Mouse (Mus musculus) ovary, postnatal 10 days (tissue): ENCODE data around the gene Six3.

Experiments
- DNase-seq: peaks from one replicate; pipeline ENCODE4 v3.0.0; 2022; ENCODE audit warnings: low spot score

The Six3 gene

DNA sequence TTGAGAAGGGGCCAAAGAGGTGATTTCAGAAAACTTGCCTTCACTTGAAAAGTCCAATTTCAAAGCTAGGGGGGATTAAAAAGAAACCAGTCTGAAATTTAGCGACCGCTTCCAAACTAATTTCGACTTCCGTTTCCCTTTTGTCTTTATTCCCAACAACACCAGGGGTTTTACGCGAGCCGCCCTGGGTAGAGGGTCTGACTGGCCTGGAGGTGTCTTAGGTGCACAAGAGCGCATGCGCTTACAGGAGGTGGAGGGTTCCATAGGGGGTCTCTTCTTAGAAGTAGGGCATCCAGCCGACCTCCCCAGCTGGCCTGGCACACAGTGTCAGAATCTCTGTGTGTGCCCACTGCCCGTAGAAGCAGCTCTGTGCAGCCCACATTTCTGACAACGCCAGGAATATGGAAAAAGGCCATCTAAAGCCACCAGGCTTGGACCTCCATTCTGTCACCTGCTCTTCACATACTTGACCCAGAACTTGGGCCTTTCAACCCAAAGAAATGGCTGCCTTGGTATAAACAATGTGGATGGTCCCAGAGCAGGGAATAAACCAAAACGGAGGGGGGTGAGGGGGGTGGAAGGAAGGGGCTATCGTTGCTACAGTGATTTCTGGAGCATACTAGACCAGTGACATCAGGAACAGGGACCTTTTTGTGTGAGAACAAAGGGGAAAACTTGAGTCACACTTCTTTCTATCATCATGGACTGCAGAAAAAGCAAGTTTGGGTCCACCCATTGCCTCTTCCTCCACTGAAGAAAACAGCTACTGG is 12.9 kb downstream of the Six3 start:
- no peak for DNase-seq

DNA sequence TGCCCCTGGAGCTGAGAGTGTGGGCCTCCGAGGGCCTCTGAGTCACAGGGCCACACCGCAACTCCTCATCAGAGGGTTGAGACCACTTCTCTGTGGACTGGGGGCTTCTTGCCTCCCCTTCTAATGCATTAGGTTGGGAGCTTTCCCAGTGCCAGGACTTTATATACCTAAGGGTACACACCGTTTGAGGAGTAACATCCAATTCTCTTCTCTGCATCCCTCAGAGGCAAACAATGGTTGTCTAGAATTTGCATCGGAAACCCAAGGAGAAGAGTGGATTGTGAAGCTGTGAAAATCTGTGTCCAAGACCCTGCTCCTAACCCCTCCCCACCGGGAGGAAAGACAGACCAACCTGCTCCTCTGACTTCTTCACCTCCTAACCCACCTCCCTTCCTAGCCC is 14.3 kb downstream of the Six3 start:
- DNase-seq: no peak

DNA sequence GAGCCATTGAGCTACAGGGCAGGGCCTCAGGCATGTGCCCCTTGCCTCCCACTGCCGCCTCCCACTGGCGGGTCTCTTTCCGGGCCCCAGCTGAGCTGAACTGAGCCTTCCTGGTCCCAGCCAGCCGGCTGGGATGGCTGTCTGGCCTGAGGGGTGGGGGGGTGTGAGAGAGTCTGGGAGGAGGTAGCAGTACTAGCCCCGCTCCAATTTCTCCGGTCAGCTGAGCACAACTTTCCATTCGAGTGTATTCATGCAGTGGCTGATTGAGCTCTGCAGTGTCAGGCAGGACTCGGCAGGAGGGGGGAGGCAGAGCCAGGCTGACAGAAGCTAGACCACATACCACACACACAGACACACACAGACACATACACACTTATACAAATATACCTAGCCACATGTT is 15.4 kb downstream of the Six3 start:
- no peak for DNase-seq

DNA sequence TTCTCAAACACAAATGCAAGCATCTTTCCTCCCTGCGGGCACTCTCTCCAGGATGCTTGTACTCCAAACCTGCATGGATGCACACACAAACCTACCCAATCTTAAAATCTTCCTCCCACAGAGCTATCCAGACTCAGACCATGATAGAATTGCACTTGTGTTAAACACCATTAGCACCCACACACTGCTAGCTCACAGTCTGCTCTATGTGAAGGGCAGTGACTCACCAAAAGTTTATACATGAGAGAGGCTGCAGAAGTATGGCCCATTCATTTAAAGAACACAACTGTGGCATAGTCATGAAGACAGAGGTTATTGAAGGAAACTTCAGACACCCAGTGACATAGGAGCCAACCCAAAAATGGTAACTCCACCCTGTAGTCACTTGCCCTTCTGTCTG is 16.0 kb downstream of the Six3 start:
- no peak for DNase-seq

DNA sequence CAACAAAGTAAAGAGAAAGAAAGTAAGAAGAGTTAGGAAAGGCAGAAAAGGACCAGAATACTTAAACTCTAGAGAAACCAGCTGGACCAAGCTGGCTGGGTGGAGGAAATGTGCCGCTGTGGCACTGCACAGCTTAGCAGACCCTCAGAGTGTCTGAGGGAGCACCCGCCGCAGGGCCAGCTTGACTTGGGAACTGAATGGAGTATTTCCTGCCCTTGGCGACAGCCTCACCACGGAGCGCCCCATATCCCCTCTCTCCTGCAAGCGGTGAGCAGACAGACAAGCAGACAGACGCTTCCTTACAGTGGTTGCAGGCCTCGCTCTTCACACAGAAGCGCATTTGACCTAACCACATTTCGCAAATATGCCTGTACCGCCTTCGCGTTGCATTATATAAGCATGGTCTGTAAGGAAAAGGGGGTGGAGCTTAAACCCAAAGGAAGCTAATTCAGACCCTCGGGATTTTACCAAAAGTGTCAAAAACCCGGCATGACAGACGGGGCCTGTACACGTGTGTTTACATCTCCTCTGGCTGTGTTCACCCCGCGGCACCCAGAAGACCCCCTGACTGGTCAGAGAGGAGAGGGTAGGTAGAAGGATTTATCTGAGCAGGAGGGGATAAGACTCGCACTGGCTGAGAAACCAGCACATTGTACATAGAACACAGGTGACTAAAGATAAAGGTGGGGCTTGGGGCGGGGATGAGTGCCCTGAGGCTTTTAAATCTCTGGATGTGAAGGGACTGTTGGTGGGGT is 17.1 kb downstream of the Six3 start:
- no peak for DNase-seq

DNA sequence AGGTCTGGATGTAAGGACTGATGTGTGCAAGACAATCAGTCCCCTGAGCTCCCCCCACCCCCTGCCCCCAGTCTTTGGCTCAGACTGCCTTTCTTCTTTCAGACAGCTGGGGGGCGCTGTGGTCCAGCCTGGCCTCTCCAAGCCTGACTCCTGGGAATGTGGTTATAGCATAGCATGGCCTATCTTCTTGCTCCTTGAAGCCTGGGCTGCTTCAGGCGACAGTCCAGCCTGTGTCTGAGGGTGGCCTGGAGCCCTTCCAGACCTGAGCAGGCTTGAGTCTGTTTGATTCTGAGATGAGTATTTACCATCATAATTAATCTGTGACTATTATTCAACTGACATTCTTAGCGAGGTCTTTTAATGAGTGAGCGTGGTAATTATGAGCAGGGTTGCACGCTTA is 17.7 kb downstream of the Six3 start:
- no peak for DNase-seq

DNA sequence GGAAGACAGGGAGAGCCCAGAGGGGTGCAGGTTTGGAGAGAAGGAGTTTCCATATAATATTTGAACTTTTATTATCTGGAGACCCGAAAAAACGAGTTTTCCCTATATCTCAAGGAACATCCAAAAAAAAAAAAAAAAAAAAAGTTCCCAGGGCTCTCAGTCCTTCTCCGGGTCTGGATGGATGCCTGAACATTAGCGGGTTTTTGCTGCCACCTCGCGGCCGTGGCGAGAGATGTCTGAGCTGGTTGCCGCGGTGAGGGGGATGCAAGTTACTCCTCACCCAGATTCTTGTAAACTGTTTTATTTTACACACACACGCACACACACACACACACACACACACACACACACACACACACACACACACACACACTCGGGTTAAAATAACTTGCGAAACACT is 20.2 kb downstream of the Six3 start:
- DNase-seq: peak; percentile 66

DNA sequence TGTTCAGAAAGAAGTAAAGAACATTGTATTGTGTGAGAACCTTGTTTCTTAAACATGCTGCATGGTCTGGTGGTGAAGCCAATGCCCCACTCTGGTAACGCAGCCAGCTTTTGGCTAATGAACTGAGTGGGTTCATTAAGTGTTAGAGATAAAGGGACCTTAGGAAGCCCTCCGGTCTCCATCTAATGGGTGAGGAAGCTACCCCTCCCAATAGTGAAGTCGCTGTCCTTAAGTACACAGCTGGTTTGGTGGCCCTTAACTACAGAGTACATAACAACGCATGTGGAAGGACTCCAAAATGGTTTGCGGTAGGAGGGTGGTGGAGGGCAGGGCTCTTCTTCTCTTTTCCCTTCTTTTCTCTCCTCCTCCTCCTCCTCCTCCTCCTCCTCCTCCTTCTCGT is 24.5 kb downstream of the Six3 start:
- DNase-seq: no peak

DNA sequence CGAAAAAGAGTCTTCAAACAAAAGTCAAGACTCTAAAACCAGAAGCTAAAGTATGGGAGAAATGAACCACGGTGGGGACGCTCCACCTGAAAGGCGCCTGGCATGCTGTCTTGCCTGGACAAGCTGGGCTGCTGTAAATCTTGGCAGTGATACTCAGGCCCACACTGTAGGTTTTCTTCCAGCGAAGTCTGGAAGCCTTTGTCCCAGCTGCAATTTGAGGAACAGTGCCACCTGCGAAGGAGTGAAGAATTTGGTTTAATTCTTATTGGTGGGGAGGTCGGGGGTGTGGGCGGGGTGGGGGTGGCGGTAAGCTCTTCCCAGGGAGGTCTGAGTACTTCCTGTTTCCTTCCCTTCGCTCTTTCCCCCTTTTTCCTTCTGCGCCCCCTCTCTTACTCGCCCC is 31.9 kb downstream of the Six3 start:
- no peak for DNase-seq

DNA sequence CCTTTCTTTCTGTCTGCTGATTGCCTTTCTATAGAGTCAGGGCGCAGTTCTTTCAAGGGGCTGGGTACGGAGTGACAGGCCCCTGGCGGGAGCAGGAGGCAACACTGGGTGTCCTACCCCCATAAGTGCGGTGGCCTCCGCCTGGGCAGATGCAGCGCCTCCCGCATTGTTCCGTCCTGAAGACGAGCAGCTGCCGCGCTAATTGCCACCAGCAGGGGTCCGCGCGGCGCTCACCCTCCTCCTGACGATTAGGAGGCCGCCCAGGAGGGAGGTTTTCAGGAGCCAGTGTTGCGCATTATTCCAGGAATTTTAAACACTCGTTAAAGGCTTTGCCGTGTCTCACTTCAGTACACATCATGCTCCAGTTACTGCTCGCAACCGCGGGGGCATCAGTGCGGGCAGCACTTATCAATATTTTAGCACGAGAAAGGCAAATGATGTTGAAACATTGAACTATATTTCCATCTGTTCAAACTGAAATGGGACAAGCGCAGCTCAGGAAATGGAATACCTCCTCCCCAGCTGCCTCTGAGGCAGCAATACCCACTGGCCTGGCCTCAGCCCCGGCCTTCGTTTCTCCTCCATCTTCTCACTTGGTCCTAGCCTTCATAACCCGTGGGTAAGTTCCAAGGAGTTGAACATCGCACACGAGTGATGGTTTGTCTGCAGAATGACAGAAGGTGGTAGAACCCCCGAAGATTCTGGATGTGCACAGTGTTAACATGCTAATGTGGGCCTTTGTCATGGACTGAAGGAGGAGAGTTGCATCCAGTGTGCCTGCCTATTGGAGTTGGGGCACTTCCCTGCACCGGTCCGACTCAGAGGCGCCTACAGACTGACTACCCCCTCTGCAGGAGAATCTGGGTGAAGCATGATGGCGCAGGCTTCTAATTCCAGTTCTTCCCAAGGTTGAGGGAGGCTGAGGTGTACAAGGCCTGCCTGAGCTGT is 32.6 kb downstream of the Six3 start:
- DNase-seq: no peak

DNA sequence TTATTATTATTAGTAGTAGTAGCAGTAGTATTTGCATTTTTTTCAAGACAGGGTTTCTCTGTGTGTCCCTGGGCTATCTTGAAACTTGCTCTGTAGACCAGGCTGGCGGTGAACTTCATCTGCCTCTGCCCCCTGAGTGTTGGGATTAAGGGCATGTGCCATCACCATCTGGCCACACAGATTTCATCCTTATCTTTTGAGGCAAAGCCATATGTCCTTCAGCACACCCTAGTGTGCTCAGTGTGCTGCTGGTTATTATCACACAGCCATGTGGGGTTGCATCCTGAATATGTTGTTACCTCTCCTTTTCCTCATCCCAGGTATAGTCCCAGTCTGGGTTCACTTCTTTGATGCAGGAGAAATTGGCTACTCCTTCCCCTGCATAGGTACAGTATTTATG is 46.6 kb downstream of the Six3 start:
- DNase-seq: no peak

DNA sequence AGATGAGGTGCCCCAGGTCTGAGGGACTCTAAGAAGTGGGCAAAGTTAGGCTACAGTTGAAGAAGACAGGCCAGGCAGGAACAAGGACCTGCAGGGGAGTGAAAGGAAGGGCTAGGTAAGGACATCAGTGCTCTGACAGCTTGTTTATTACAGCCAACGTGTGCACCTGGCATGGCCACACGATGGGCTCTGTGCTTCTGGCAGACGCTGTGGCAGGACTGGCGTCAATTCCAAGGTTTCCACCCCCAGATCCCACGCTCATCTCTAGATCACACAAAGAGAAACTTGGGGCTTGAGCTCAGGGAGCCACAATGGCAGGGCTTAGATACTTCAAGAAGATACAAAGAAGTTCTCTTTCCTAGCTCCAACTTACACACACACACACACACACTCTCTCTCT is 48.1 kb downstream of the Six3 start:
- DNase-seq: no peak

DNA sequence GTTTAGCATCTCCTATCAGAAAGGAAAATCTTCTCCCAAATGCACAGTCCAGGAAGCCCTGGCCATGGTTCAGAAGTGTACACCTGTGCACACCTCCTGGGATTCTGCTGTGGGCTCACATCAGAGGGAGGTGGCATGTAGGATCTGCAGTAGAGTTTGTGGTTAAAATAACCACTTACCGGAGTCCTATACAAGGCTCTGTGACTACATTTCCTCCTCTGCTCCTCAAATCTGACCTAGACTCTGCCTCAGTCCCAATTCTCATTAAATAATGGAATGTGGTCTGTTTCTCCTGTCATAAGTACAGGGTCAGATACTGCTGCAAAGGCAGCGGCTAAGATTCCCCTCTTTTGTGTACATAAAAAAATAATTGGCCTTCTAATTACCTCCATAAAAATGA is 50.8 kb downstream of the Six3 start:
- no peak for DNase-seq

DNA sequence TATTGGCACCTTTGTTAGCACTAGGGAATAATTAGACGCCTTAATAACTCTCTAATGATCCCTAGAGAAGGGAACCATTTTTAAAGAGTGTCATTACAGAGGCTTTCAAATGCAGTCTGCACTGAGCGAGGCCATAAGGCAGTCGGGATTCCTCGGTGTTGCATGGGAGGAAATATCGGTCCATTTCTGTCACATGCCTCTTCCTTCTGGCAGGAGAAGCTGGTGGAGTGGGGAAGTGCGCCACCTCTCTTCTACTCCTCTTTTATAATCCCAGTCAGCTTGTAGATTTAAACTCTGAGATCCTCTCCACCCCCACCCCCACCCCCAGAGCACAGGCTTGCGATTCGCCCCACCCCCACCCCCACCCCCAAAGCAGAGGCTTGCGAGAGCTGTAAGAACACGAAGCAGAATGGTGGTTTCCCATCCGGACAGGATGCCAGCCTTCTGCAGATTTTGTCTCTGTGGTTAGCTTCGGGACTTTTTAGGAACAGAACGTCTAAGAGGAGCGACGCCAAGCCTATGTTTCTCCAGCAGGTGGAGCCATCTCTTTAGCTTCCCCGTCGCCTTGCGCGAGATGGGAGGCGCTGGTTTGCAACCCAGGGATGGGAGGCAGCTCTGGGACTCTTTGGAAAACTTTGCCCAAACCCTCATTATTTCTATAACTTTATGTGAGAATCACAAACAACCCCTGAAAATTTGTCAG is 51.4 kb downstream of the Six3 start:
- no peak for DNase-seq
